Mouse (Mus musculus) cerebellum, adult 2 months (tissue): Measurements from ENCODE around the gene Jazf1. TPM values are rescaled to one million over a fixed set of nuclear protein-coding genes. Genes with fewer than 3 reads are reported as not detected.

ENCODE experiments used
- DNase-seq, 2 experiments: peaks; one replicate each; pipeline ENCODE4 v3.0.0; 2021
- H3K27ac ChIP-seq: fragments of 200-500 bp; 2 replicates; pipeline ENCODE4 v1.5.1; 2012; ENCODE audit warnings: low read length, control low read depth, inconsistent platforms; ENCODE audit not compliant: insufficient read depth
- H3K27me3 ChIP-seq: fragments of 200-500 bp; 2 replicates; pipeline ENCODE4 v1.6.1; 2012; ENCODE audit warnings: inconsistent platforms, mild to moderate bottlenecking, low read length, moderate library complexity; ENCODE audit not compliant: control insufficient read depth, insufficient read depth
- H3K4me1 ChIP-seq: fragments of 200-500 bp; 2 replicates; pipeline ENCODE4 v1.6.1; 2011; ENCODE audit warnings: low read length; ENCODE audit not compliant: control insufficient read depth, insufficient read depth
- H3K4me3 ChIP-seq: fragments of 200-500 bp; replicated peaks from 2 replicates; pipeline ENCODE3; 2011; ENCODE audit warnings: mild to moderate bottlenecking, low read depth, low read length, control low read depth; ENCODE audit not compliant: insufficient read depth
- CTCF ChIP-seq: fragments of 200-500 bp; IDR thresholded peaks from 2 replicates; pipeline ENCODE4 v1.5.1; 2011; ENCODE audit warnings: low read depth, mild to moderate bottlenecking, control low read depth, low read length, moderate library complexity, borderline replicate concordance; ENCODE audit not compliant: insufficient read depth
- POLR2A ChIP-seq: fragments of 200-500 bp; IDR thresholded peaks from 2 replicates; pipeline ENCODE4 v1.6.1; 2011; ENCODE audit warnings: low read length, control low read depth, borderline replicate concordance; ENCODE audit not compliant: insufficient read depth
- whole genome bisulfite sequencing: fragments of 180-500 bp; shearing (Covaris S2); methylation state at CpG from one replicate; pipeline ENCODE4 v1.1.7; 2018; 5-methylcytosine and 5-hydroxymethylcytosine counted together
- polyA plus RNA-seq: library from polyadenylated mRNA; depleted of rRNA; stranded (reverse); fragments of >200 nt; gene quantifications from 2 replicates; pipeline ENCODE4 v1.2.3, GENCODE M21; 2012

Jazf1 gene
- polyA plus RNA-seq, 1 experiment, result 11.4 TPM

- DNase-seq, result peak; percentile 32 to 68
- WGBS, result 47% methylated on average over 3 of the region's 3 CpGs
- H3K4me3 ChIP-seq, result no peak overlapping the region
- no peak overlapping the region for H3K27ac ChIP-seq
- no peak for TF ChIP-seq CTCF
- TF ChIP-seq POLR2A, result no peak
- H3K4me1 ChIP-seq, result peaks cover 8% of the 10 kb centered on the region
- no peaks in the 10 kb centered on the region for H3K27me3 ChIP-seq
These were observed 263.1 kb downstream of the Jazf1 start for GRCm38 (mm10) chr6:52805237-52805856.

- WGBS, result 69% methylated on average over 9 of the region's 9 CpGs
- peaks cover 15% of the 10 kb centered on the region for H3K4me1 ChIP-seq
- TF ChIP-seq CTCF, result no peak
- TF ChIP-seq POLR2A, result no peak
- H3K27ac ChIP-seq, result no peak overlapping the region
- H3K27me3 ChIP-seq, result no peaks in the 10 kb centered on the region
- DNase-seq, result no peak
- no peak overlapping the region for H3K4me3 ChIP-seq
These were observed 266.2 kb downstream of the Jazf1 start for GRCm38 (mm10) chr6:52802181-52802580.

GRCm38 (mm10) chr6:52797252-52797800, 271.1 kb downstream of the Jazf1 start:
- Histone ChIP-seq H3K4me1 (peaks cover 17% of the 10 kb centered on the region), H3K4me3 (no peak overlapping the region), H3K27ac (no peak overlapping the region), H3K27me3 (no peaks in the 10 kb centered on the region)
- DNase-seq, result peak; percentile 23 to 32
- peak; percentile 23; the same call in 1 of the 2 replicates for TF ChIP-seq CTCF
- TF ChIP-seq POLR2A, result no peak
- 69% methylated on average over 6 of the region's 6 CpGs for WGBS

GRCm38 (mm10) chr6:52796691-52797090, 271.7 kb downstream of the Jazf1 start:
- peaks cover 17% of the 10 kb centered on the region for H3K4me1 ChIP-seq
- 74% methylated on average over 1 of the region's 1 CpGs for WGBS
- H3K4me3 ChIP-seq, result no peak overlapping the region
- peak; percentile 23 to 53 for DNase-seq
- no peaks in the 10 kb centered on the region for H3K27me3 ChIP-seq
- H3K27ac ChIP-seq, result no peak overlapping the region
- TF ChIP-seq CTCF (no peak), POLR2A (no peak)

- Histone ChIP-seq H3K4me1 (peaks cover 17% of the 10 kb centered on the region), H3K27me3 (no peaks in the 10 kb centered on the region), H3K4me3 (no peak overlapping the region), H3K27ac (no peak overlapping the region)
- 71% methylated on average over 9 of the region's 9 CpGs for WGBS
- TF ChIP-seq POLR2A (no peak), CTCF (no peak)
- DNase-seq, result peak; percentile 23 to 38
These were observed 272.3 kb downstream of the Jazf1 start for GRCm38 (mm10) chr6:52796035-52796598.

- Histone ChIP-seq H3K4me3 (no peak overlapping the region), H3K4me1 (peaks cover 17% of the 10 kb centered on the region), H3K27ac (no peak overlapping the region), H3K27me3 (no peaks in the 10 kb centered on the region)
- no peak for DNase-seq
- TF ChIP-seq POLR2A, result no peak
- no peak for TF ChIP-seq CTCF
- WGBS, result 80% methylated on average over 16 of the region's 16 CpGs
These were observed 273.2 kb downstream of the Jazf1 start for GRCm38 (mm10) chr6:52795029-52795841.

GRCm38 (mm10) chr6:52792455-52792854, 276.0 kb downstream of the Jazf1 start:
- H3K4me3 ChIP-seq, result no peak overlapping the region
- peaks cover 11% of the 10 kb centered on the region for H3K4me1 ChIP-seq
- DNase-seq, result no peak
- no peak overlapping the region for H3K27ac ChIP-seq
- no peaks in the 10 kb centered on the region for H3K27me3 ChIP-seq
- no peak for TF ChIP-seq CTCF
- TF ChIP-seq POLR2A, result no peak
- 90% methylated on average over 3 of the region's 3 CpGs for WGBS
